ENCODE assay signal across 8 mouse cellular contexts in the genomic region with DNA sequence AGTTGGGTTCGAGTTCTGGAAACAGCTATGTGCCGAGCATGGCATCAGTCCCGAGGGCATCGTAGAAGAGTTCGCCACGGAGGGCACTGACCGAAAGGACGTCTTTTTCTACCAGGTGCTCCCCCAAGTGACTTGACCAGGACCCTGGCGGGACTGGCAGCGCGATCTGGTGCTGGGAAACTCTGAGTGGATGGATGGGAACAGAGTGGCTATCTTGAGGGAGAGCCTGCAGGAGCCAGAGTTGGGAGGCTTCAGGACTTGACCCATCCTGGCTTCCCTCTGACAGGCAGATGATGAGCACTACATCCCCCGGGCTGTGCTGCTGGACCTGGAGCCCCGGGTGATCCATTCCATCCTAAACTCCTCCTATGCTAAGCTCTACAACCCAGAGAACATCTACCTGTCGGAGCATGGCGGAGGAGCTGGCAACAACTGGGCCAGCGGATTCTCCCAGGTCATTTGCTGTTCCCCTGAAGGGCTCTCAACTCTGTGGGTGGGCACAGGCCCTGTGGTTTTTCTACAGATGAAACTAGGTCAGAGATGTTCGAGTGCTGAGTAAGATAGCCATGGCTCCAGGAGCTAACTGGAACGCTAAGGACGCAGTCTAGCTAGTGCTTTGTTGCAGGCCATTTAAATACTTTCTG. TPM values are rescaled to one million over a fixed set of nuclear protein-coding genes. Genes with fewer than 3 reads are reported as not detected.
DNase-seq lines count a peak whose midpoint lies in the region; ATAC-seq and TF ChIP-seq lines count a peak whose summit lies in the region.

No protein-coding gene starts in this region.

- no peaks in the 10 kb centered on the region for H3K9me3 ChIP-seq in embryonic facial prominence, embryonic 10.5 days
- H3K9me3 ChIP-seq in hindbrain, embryonic 10.5 days, result no peaks in the 10 kb centered on the region
- no peaks in the 10 kb centered on the region for H3K9me3 ChIP-seq in midbrain, embryonic 13.5 days

- H3K27me3 ChIP-seq in embryonic facial prominence, embryonic 10.5 days (replicated peaks; ENCODE audit: low read depth, poor library complexity, severe bottlenecking), result no peaks in the 10 kb centered on the region
- no peaks in the 10 kb centered on the region for H3K27me3 ChIP-seq in hindbrain, embryonic 10.5 days (ENCODE audit: insufficient read depth, poor library complexity, severe bottlenecking)
- no peaks in the 10 kb centered on the region for H3K27me3 ChIP-seq in midbrain, embryonic 13.5 days

- H3K4me1 ChIP-seq in embryonic facial prominence, embryonic 10.5 days, result peaks cover 30% of the 10 kb centered on the region
- peaks cover 38% of the 10 kb centered on the region for H3K4me1 ChIP-seq in hindbrain, embryonic 10.5 days (replicated peaks)
- H3K4me1 ChIP-seq in midbrain, embryonic 13.5 days (replicated peaks), result peaks cover 42% of the 10 kb centered on the region

- no peak for TF ChIP-seq CTCF in layer of hippocampus, adult 2 months (conservative IDR thresholded peaks at IDR 0.05)

- H3K4me3 ChIP-seq in layer of hippocampus, adult 2 months, result peak overlapping the region; percentile 77
- peak overlapping the region; percentile 94 for H3K4me3 ChIP-seq in embryonic facial prominence, embryonic 10.5 days
- peak overlapping the region; percentile 95 for H3K4me3 ChIP-seq in hindbrain, embryonic 10.5 days
- H3K4me3 ChIP-seq in midbrain, embryonic 13.5 days (replicated peaks), result peak overlapping the region; percentile 90

- WGBS in embryonic facial prominence, embryonic 10.5 days, result 26% methylated on average over 19 of the region's 19 CpGs
- WGBS in hindbrain, embryonic 10.5 days, result 29% methylated on average over 19 of the region's 19 CpGs
- 24% methylated on average over 19 of the region's 19 CpGs for WGBS in midbrain, embryonic 13.5 days

- peak overlapping the region; percentile 97 for H3K4me2 ChIP-seq in midbrain, embryonic 13.5 days (replicated peaks)

- H3K36me3 ChIP-seq in embryonic facial prominence, embryonic 10.5 days (replicated peaks), result peaks cover 61% of the 10 kb centered on the region
- H3K36me3 ChIP-seq in hindbrain, embryonic 10.5 days, result peaks cover 58% of the 10 kb centered on the region
- H3K36me3 ChIP-seq in midbrain, embryonic 13.5 days, result peaks cover 41% of the 10 kb centered on the region

- H3K9ac ChIP-seq in midbrain, embryonic 13.5 days (replicated peaks), result peak overlapping the region; percentile 90

- no peak for ATAC-seq in midbrain, embryonic 13.5 days

- DNase-seq in layer of hippocampus, adult 2 months (ENCODE audit: low spot score in 2 of 2), result no peak
- DNase-seq in layer of hippocampus, adult 9-10 months (ENCODE audit: low spot score), result no peak
- peak; percentile 22 for DNase-seq in embryonic facial prominence, embryonic 10.5 days (ENCODE audit: low spot score)
- DNase-seq in hindbrain, embryonic 10.5 days (ENCODE audit: low spot score), result no peak
- DNase-seq in left cerebral cortex, adult 11 months (ENCODE audit: low spot score), result no peak
- no peak for DNase-seq in urinary bladder, postnatal 36 days (ENCODE audit: low spot score in 2 of 2)
- no peak for DNase-seq in right cerebral cortex, postnatal 36 days (ENCODE audit: low spot score in 2 of 2)

- H3K27ac ChIP-seq in layer of hippocampus, adult 2 months, result peak overlapping the region; percentile 94
- peak overlapping the region; percentile 93 for H3K27ac ChIP-seq in embryonic facial prominence, embryonic 10.5 days (replicated peaks)
- peak overlapping the region; percentile 95 for H3K27ac ChIP-seq in hindbrain, embryonic 10.5 days
- H3K27ac ChIP-seq in midbrain, embryonic 13.5 days, result peak overlapping the region; percentile 92

RNA-seq across cellular contexts. Expression of gene Tubg1, which starts 0.9 kb away (rescaled TPM):
- 10 to 100 TPM; 41.7 to 42.6 TPM for total RNA-seq in layer of hippocampus, adult 2 months (2021)
- 135 and 142 TPM in 2 replicates for polyA plus RNA-seq in embryonic facial prominence, embryonic 10.5 days (2016; fragmentation: Nextera tagmentation; extraction: Ambion mirVana)
- polyA plus RNA-seq in hindbrain, embryonic 10.5 days (2016; fragmentation: Nextera tagmentation; extraction: Ambion mirVana), result 136 and 141 TPM in 2 replicates
- polyA plus RNA-seq in midbrain, embryonic 13.5 days (2015; fragmentation: Nextera tagmentation; extraction: Ambion mirVana), result 89.4 and 91.0 TPM in 2 replicates

RNA-seq across cellular contexts. Expression of gene Retreg3, which starts 1.0 kb away (rescaled TPM):
- total RNA-seq in layer of hippocampus, adult 2 months (2021), result 10 to 100 TPM; 55.0 to 56.6 TPM
- 19.7 and 20.2 TPM in 2 replicates for polyA plus RNA-seq in embryonic facial prominence, embryonic 10.5 days (2016; fragmentation: Nextera tagmentation; extraction: Ambion mirVana)
- 17.8 and 21.2 TPM in 2 replicates for polyA plus RNA-seq in hindbrain, embryonic 10.5 days (2016; fragmentation: Nextera tagmentation; extraction: Ambion mirVana)
- polyA plus RNA-seq in midbrain, embryonic 13.5 days (2015; fragmentation: Nextera tagmentation; extraction: Ambion mirVana), result 21.8 and 28.5 TPM in 2 replicates

RNA-seq across cellular contexts. Expression of gene Psmc3ip, which starts 25.4 kb away (rescaled TPM):
- 1 to 10 TPM; 4.4 to 4.7 TPM for total RNA-seq in layer of hippocampus, adult 2 months (2021)
- 69.5 and 72.3 TPM in 2 replicates for polyA plus RNA-seq in embryonic facial prominence, embryonic 10.5 days (2016; fragmentation: Nextera tagmentation; extraction: Ambion mirVana)
- polyA plus RNA-seq in hindbrain, embryonic 10.5 days (2016; fragmentation: Nextera tagmentation; extraction: Ambion mirVana), result 59.7 and 72.5 TPM in 2 replicates
- polyA plus RNA-seq in midbrain, embryonic 13.5 days (2015; fragmentation: Nextera tagmentation; extraction: Ambion mirVana), result 27.9 and 30.8 TPM in 2 replicates

RNA-seq across cellular contexts. Expression of gene Mlx, which starts 33.6 kb away (rescaled TPM):
- 10 to 100 TPM; 40.0 to 41.1 TPM for total RNA-seq in layer of hippocampus, adult 2 months (2021)
- 40.6 and 41.0 TPM in 2 replicates for polyA plus RNA-seq in embryonic facial prominence, embryonic 10.5 days (2016; fragmentation: Nextera tagmentation; extraction: Ambion mirVana)
- polyA plus RNA-seq in hindbrain, embryonic 10.5 days (2016; fragmentation: Nextera tagmentation; extraction: Ambion mirVana), result 44.7 and 49.7 TPM in 2 replicates
- 85.9 and 90.9 TPM in 2 replicates for polyA plus RNA-seq in midbrain, embryonic 13.5 days (2015; fragmentation: Nextera tagmentation; extraction: Ambion mirVana)

RNA-seq across cellular contexts. Expression of gene Tubg2, which starts 35.0 kb away (rescaled TPM):
- total RNA-seq in layer of hippocampus, adult 2 months (2021), result 10 to 100 TPM; 40.2 to 44.5 TPM
- 4.9 and 5.7 TPM in 2 replicates for polyA plus RNA-seq in embryonic facial prominence, embryonic 10.5 days (2016; fragmentation: Nextera tagmentation; extraction: Ambion mirVana)
- 2.8 and 4.8 TPM in 2 replicates for polyA plus RNA-seq in hindbrain, embryonic 10.5 days (2016; fragmentation: Nextera tagmentation; extraction: Ambion mirVana)
- 29.8 and 31.6 TPM in 2 replicates for polyA plus RNA-seq in midbrain, embryonic 13.5 days (2015; fragmentation: Nextera tagmentation; extraction: Ambion mirVana)
